Mouse (Mus musculus): Measurements from ENCODE around the gene Ypel4.
A peak's percentile ranks its signal among the peaks of the same experiment; 100 is the strongest.

The Ypel4 gene

GRCm38 (mm10) chr2:84760777-84761176 lies 26.9 kb downstream of the Ypel4 start:
- DNase-seq (ENCODE audit: low spot score): no peak

- no peak for DNase-seq (ENCODE audit: low spot score)
These were observed 27.5 kb downstream of the Ypel4 start for GRCm38 (mm10) chr2:84761309-84761708.

GRCm38 (mm10) chr2:84761840-84762239 lies 28.0 kb downstream of the Ypel4 start:
- no peak for DNase-seq (ENCODE audit: low spot score)

GRCm38 (mm10) chr2:84762295-84762694 lies 28.4 kb downstream of the Ypel4 start:
- DNase-seq (ENCODE audit: low spot score): no peak

- no peak for DNase-seq (ENCODE audit: low spot score)
These were observed 29.0 kb downstream of the Ypel4 start for GRCm38 (mm10) chr2:84762818-84763217.

GRCm38 (mm10) chr2:84770501-84770900 lies 36.6 kb downstream of the Ypel4 start:
- DNase-seq (ENCODE audit: low spot score): no peak

- no peak for DNase-seq (ENCODE audit: low spot score)
These were observed 38.6 kb downstream of the Ypel4 start for GRCm38 (mm10) chr2:84772454-84772853.

GRCm38 (mm10) chr2:84773195-84773594 lies 39.3 kb downstream of the Ypel4 start:
- DNase-seq (ENCODE audit: low spot score): no peak

- DNase-seq (ENCODE audit: low spot score): peak; percentile 64
These were observed 40.9 kb downstream of the Ypel4 start for GRCm38 (mm10) chr2:84774751-84775150.

GRCm38 (mm10) chr2:84775241-84775640 lies 41.4 kb downstream of the Ypel4 start, which contains the start of gene Serping1:
Gene Serping1 (minus strand): TSS chr2:84775444.
- DNase-seq (ENCODE audit: low spot score): no peak

GRCm38 (mm10) chr2:84775665-84776064 lies 41.8 kb downstream of the Ypel4 start:
- no peak for DNase-seq (ENCODE audit: low spot score)

- no peak for DNase-seq (ENCODE audit: low spot score)
These were observed 43.8 kb downstream of the Ypel4 start for GRCm38 (mm10) chr2:84777706-84778105.

GRCm38 (mm10) chr2:84779210-84779609 lies 45.4 kb downstream of the Ypel4 start:
- DNase-seq (ENCODE audit: low spot score): no peak

GRCm38 (mm10) chr2:84783315-84783714 lies 49.5 kb downstream of the Ypel4 start:
- no peak for DNase-seq (ENCODE audit: low spot score)

GRCm38 (mm10) chr2:84783840-84784566 lies 50.1 kb downstream of the Ypel4 start:
- no peak for DNase-seq (ENCODE audit: low spot score)
